Mouse (Mus musculus) lung, postnatal 36 days (tissue): Measurements from ENCODE around the gene Etl4.

ENCODE experiments used
- DNase-seq: peaks from one replicate; pipeline ENCODE4 v3.0.0; 2022; ENCODE audit warnings: mixed read lengths

Gene Etl4

DNA sequence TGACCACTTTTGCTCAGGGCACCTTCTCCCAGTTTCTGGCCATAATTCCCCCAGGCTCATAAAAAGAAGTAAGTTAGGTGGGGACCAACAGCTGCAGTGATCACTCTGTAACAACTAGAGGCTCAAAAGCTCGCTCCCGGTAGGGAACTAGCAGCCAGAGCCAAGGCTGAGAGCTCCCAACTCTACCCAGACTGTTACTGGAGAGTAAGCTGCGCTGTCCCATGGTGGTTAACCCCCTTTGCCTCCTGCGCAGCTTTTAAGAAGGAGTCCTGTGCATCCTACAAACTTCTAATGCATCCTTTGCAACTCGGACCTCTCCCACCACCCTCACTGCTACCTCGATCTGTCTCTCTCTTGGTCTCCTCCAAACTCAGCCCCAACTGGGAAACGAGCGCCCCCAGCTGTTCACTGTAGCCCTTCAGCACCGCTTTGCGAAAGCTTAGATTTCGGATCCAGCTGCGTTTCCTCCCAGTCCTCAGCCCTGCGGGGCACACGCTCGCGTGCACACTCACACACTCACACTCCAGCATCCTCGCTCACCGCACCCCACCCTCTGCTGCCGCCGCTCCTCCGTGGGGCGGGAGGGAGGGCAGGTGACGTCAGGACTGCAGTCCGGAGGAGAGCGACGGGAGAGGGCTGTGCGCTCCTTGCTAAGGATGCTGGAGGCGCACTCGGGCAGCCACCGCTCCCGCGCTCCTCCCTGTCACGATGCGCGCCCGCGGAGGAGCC, at the start of gene Etl4:
Gene Etl4 (plus strand): TSS at position 610 of the 729 bp plus-strand sequence.
- DNase-seq: peak; percentile 1

DNA sequence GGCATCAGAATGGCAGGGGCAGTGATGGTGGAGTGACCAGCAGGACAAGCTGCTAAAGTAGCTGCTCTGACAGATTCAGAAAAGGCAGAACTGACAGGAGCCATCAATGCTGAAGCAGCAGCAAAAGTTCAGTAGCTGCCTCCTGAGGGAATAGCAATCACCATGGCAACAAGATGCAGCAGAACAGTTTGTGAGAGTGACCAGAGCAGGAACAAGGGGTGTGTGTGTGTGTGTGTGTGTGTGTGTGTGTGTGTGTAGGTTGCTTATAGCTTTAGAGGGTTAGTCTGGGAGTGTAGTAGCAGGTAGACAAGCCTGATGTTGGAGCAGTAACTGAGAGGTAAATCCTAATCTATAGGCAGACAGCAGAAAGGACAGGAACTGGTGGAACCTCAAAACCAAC, 40.4 kb upstream of the Etl4 start:
- no peak for DNase-seq

DNA sequence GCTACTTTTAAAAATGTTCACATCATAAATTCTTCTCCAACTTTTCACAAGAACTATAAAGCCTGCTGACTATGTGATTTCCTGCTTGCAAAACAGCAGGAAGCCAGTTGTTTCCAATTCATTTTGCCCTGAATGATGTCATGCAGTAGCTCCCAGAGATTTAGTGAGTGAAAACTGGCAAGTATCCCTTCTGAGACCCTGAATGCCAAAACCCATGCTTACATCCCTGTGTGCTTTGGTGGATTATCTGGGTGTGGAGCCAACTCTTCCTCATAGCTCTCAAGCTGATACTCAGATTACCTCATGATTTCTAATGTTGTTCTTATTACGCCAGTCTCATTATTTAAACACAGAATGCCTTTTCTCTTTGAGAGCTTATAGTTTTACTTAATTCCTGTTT, 37.7 kb upstream of the Etl4 start:
- no peak for DNase-seq

DNA sequence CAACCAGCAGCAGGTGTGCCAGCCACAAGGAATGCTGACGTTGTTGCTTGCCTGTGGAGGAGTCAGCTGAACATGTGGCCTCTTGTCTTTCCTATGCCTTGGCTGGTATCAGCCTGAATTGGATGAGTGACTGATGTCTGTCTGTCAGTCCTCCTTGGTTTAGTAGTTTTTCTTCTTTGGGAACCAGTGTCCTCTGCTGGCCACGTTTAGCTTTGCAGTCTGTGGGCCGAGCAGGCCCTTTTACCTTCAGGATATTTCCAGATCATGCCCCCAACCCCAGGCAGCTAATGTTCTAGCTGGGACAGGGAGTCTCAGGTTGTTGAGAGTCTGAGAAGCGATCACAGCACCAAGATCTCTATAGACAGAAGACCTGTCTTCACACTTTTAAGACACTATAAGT, 18.7 kb upstream of the Etl4 start:
- DNase-seq: no peak

DNA sequence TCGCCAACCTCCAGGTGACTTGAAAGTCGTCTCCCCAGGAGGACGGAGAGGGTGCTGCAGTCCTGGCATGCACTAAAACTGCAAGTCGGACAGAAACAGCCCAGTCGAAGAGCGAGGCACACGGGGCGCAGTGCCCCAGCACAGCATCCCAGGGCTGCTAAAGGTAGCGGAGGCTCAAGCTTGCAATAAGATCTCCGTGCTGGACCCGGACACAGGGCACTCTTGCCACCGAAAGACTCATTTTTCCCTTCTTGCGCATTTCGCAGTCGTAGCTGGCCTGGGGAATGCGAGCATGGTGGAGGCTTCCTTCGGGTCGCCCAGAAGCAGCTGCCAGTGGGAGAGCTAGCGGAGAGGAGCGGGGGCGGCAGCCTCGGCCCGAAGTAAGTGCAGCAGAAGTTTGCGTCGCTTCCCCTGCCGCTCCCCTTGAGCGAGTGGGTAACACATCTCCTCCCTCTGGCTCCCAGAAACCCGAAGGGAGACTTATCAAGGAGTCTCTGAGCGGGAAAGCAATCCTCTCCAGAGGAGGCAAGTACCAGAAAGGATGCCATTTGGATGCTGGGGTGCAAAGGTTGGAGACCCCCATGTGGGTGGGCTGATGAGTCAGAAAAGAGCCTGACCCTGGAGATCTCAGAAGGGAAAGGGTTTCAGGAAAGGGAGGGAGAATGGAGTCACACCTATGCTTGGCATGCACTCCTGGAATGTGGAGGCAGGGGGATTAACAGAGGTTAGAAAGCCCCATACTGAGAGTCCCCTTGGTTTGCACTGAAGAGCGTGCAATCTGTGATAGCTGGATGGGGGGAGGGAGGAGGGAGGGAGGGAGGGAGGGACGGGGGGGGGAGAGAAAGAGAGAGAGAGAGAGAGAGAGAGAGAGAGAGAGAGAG, 560 bp downstream of the Etl4 start:
- no peak for DNase-seq

DNA sequence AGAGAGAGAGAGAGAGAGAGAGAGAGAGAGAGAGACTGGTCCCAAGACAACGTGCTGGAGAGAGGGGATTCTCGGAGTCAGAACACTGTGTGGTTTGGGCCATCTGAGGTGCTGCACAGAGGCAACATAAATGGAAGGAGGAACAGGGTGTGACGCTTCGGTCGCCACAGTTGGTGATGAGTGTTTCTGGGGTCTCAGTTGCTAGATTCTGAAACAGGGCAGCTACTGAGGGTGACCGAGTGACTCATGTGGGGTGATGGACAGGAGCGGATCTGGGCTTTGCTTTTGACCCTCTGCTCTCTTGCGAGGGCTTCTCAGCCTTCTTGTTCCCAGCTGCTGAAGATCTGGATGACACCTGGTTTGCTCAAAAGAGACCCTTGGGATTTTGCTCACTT, 1.2 kb downstream of the Etl4 start:
- DNase-seq: no peak

DNA sequence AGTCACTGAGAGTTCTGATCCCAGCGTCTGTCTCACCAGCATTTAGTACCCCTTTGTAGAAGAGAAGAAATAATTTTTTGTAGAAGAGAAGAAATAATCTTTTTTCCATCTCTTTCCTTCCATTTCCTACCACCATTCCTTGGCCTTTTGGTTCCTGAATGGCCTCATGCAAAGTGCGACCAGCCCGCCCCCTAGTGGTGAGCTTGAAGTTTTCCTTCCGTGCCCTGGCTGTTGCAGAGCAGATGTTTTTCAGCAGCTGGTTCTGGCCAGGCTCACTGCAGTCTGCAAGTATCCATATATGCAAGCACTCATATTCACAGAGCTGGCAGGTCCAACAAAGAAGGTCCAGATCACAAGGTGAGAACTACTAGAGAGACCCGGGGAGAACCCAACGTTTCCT, 9.6 kb downstream of the Etl4 start:
- peak; percentile 49 for DNase-seq

DNA sequence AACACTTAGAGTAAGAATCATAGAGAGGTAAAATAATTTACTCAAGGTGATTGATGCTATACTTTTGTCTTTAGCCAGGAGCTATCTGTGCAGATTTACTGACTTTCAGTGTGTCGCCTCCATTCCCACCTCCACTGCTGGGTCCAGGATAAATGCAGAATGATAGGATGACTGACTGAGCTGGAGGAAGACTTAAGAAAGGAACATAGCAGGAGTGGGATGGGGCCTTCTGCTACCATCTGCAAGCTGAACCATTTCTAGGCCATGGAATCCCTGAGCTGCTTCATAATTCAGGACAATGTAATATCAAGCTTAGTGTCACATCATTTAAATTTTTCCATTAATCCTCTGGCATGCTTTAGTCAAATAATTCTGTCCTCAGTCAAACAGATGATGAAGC, 20.4 kb downstream of the Etl4 start:
- no peak for DNase-seq

DNA sequence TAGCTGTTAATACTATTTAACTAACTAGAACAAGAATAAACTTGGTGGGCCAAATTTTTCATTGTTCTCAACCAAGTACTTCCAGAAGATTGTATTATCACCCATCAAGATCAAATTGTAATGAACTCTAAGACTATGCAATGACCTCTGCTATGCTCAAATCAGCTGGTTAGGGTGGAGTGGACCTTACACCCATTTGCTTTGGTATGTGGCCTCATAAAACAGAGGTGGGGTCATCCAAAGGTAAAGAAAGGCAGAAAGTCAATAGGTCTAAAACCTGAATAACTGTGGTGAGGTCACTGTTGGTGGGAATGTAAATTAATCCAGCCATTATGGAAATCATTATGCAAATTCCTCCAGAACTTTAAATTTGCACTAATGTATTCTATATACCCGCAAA, 24.3 kb downstream of the Etl4 start:
- no peak for DNase-seq

DNA sequence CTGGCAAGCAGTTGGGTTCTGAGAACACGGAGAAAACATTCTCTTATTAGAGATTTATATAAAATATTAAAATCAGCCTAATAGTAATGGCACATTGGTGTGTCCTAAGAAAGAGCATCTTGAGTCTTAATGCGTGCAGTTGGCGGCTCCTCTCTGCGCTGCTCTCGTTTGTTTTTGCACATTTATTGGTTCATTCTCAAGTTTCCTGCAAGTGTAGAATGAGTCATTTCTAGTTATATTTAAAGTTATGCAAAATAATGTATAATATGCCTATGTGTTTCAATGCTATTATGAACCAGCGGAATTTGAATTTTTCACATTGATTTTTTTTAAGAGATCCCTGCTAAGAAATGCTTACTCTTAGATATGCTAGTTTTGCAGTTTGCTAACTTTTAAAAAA, 35.6 kb downstream of the Etl4 start:
- DNase-seq: no peak

DNA sequence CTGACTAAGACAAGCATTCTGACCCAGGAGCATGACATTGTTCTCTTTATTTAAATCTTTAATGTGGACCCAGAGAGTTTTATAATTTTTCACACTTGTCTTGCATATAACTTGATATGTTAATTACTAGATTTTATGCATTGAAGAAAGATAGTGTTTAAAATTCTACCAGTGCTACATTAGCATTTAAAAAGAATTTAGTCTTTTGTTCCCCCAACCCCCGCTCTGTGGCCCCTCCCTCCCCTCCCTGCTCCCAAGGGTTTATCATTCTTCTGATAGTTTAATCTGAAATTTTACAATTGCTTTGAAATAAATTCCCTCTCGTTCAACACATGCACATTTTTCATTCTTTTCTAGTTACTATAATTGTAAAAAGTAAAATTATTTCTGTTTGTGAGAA, 43.4 kb downstream of the Etl4 start:
- DNase-seq: no peak

DNA sequence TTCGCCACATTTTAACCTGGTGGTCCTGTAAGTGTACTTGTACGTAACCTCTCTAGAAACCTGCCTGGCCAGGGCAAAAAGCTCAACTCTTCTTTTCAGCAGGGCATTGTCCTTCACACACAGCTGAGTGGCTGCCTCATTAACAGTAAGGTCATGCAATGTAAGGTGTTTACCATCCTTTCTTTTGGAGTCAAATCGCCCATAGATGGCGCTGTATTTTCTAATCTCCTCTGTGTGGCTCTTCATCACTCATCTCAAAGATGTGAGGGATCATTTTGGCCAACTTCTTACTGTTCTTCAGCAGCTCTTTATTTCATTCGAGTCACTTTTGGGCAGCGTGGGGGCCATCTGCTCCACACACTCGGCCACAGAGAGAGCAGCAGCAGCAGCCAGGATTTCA, 56.9 kb downstream of the Etl4 start:
- no peak for DNase-seq

DNA sequence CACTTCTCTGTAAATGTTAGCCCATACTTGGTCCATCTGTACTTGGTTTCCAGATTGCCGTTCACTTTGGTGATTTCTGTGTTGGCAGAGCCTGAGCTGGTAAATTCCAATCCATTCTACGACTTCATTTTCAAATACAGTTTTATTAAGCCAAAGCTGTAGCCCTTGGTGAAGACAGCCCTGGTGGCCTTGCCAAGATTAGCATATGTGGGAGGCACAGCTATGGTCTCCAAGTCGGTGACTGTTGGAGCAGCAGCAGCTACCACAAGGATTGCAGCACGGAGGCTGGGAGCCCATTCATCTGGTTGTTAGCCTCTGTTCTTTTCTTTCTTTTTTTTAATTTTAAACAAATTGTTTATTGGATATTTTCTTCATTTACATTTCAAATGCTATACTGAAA, 128.1 kb downstream of the Etl4 start:
- DNase-seq: no peak

DNA sequence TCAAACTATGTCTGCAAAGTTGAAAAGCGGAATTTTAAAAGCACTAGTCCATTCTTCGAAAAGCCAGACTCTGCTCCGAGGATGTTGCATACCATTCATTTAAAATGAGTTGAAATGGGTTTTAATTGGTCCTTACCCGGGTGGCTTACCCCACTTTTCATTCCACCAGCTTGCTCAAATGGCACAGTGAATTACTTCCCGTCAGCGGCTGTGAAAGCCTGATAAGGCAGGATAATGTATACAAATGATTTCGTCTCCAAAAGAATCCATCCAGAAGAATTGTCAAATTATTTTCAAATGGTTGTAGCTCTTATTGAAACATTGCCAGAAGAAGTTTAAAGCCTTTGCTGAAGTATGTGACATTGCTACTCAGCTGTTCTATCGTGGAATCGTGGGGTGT, 162.8 kb downstream of the Etl4 start:
- no peak for DNase-seq

DNA sequence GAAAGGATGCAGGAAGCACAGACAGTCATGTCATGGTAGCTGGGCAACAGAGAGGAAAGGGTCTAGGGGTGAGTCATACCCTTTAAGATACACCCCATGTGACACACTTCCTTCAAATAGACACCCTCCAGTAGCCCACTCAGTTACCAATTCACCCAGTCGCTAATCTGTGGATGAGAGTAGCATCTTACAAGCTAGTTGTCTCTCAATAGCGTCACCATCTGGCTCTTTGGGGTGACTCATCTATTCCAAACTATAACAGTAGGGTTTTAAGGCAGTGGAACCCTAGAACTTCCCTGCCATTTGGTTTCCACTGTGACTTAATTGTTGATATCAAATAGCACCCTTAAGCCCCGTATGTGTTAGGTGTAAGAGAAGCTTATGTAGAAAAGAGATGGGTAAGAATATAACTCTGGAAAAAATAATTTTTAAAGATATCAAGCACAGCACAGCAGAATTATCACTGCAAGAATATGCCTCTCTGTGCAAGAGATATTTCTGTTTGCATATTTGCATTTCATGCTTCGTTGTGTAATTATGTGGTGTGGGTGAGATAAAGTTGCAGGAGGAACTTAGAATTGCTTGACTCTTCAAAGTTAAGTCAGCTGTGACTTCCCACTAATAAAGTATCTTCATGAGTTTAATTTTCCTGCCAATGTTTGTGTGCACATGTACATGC, 166.7 kb downstream of the Etl4 start:
- no peak for DNase-seq

DNA sequence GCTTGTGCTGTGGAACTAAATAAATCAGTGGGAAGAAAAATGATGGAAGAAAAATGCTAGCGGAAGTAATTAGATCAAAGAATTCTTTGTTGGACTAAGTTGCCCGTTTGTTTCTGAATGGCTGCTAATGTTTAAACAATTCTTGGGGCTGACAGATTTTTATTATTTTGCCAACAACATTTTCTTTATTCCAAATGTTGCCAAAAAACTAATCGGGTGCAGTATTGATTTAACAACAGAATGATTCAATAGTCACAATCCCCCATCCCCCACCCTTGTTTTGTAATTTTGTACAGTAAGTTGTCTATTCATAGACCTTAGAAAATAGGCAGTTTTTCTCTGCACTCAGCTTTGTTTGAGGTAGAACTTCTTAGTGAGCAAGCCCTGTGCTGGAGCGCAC, 175.2 kb downstream of the Etl4 start:
- no peak for DNase-seq

DNA sequence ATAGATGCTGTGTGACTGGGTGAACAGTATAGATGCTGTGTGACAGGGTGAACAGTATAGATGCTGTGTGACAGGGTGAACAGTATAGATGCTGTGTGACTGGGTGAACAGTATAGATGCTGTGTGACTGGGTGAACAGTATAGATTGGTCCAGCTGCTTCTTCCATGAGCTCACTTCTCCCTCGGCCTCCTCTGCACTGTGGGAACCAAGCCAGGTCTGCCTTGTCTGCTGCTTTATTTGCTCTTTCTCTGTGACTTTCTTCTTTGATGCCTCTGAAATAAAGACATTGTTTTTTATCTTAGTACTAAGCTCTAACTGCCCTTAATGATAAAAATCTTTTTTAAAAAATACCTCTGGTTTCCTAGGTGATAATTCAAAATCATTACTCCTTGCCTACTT, 195.9 kb downstream of the Etl4 start:
- DNase-seq: no peak

DNA sequence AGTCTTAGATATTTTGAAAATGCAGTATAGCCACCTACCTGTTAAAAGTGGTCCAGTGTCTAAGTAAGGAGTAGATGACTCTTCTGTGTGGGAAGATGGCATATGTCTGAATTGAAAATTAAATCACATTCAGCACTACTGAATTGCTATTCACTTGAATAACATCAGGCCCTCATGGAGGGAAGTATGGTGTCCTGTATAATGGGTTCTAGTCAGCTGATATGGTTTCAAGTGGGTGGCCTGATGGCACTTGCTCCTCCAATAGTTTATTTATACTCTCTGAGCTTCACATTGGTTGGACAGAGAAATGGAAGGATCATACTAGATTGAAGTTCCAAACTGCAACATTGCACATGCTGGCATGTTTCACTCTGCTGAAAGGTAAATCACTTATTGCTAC, 202.1 kb downstream of the Etl4 start:
- no peak for DNase-seq

DNA sequence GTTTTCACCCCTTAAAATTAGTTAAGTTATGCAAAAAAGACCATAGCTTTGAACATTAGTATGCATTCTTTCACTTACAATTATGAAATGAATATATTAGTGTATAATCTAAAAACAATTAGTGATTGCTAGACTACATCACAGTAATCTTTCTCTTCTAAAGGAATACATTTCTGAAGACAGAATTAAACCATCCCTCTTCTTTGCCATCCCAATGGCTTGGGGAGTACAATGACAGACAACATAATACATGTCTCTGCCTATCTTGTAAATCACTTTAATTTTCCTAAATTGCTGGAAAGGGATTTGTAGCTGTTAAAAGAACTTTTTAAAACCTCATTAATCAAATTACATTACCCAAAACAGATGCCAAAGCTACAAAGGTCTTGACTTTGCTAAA, 216.3 kb downstream of the Etl4 start:
- DNase-seq: no peak

DNA sequence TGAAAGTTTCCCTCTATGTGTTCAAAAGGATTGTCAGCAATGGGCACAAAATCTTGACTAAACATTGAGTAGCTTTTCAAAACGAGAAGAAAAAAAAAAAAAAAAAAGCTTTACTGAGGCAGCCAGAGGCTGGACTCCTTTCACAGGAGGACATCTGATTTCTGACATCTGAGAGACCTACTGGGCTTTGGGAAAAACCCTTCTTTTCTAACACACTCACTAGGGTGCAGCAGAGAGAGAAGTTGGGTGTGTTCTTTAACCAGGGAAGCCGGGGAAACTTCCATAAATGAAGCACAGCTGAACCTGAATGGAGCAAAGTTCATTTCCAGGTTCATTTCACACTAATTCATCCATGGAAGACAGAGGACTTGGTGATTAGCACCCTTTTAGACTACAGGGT, 222.2 kb downstream of the Etl4 start:
- peak; percentile 0 for DNase-seq

DNA sequence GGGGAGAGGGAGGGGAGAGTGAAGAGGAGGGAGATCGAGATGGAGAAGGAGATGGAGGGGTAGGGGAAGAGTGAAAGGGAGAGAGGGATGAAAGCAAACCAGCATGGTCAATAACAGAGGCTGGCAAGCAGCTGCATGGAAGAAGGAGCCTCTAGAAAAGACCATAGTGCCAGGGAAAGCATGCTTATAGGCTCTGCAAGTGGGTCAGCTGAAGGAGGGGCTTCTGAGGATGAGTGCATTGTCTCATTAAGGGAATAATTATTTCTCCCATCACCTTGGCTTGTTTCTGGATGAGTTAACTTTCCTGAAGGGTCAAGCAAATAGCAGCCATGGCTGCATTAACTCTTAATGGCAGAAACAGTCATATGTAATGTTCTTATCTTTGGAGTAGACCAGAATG, 228.8 kb downstream of the Etl4 start:
- DNase-seq: no peak

DNA sequence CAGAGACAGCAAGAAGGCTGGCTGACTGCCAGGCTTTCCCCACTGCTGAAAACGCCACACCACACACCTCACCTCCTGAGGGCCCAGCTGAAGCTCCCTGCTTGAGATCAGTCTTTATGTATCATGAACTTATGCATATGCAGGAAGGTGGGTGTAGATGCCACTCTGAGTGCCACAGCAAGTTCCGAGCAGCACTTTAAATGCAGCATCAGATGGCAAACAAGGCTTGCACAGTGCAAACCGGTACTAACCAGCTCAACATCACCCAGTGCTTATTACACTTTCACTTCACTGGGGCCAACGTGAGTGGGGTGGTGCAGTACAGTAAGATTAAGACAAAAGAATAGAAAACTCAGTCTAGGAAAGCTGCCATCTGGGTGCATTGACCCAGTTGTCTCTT, 235.8 kb downstream of the Etl4 start:
- no peak for DNase-seq

DNA sequence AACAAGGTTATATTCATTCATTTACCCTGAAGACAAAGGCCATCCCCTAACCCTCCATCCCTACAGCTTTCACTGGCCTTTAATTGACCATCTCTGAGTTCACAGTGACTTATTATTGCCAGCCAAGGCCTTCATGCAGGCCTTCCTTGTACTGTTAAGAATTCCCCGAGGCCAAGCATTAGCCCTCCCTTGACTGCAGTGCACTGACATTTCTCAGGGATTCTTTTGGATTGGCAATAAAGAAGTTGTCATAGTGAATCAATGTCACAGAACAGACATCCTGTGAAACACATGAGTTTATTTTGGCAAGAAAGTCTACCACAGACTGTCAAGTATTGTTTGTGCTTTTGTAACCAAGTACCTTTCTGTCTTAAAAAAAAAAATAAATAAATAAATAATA, 257.5 kb downstream of the Etl4 start:
- no peak for DNase-seq

DNA sequence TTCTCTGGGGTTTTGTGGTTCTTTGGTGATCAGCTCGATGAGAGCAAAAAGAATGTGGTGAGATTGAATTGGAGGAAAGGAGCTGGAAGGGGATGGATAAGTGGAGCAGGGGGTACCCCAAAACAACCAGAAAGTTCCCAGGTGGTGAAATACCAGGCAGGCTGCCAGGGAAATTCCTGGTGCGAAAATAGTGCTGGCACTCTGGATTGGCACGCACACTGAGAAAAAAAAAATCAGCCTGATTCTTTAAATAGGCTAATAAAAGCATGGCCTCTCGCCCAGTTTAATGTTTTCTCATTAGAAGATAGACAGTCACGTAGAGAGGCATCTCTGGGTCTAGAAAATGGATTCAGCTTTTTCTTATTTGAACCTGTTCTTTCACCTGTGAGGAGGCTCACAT, 258.0 kb downstream of the Etl4 start:
- peak; percentile 29 for DNase-seq
